Mouse (Mus musculus): Measurements from ENCODE around the gene Prune1. TPM values are rescaled to one million over a fixed set of nuclear protein-coding genes. Genes with fewer than 3 reads are reported as not detected.
A peak's percentile ranks its signal among the peaks of the same experiment; 100 is the strongest.

Gene Prune1
- polyA plus RNA-seq, 1 experiment from 2014 or later = 16.1 TPM

GRCm38 (mm10) chr3:95256931-95257330 is 24.9 kb downstream of the Prune1 start:
- no peaks in the 10 kb centered on the region for H3K27me3 ChIP-seq (replicated peaks; ENCODE audit: control insufficient read depth, insufficient read depth, low read length)
- no peaks in the 10 kb centered on the region for H3K9me3 ChIP-seq (ENCODE audit: control insufficient read depth, low read length)
- H3K36me3 ChIP-seq (ENCODE audit: control insufficient read depth, insufficient read depth, low read length) = peaks cover 11% of the 10 kb centered on the region
- H3K27ac ChIP-seq (ENCODE audit: low read length) = no peak overlapping the region
- no peaks in the 10 kb centered on the region for H3K4me1 ChIP-seq (ENCODE audit: control insufficient read depth, insufficient read depth, low read length)
- H3K9ac ChIP-seq (ENCODE audit: low read depth, low read length) = no peak overlapping the region
- no peak for ATAC-seq
- H3K4me3 ChIP-seq (ENCODE audit: low read length) = no peak overlapping the region
- no peak overlapping the region for H3K4me2 ChIP-seq (ENCODE audit: low read depth, low read length)
- 84% methylated on average over 5 of the region's 5 CpGs for WGBS

- Histone ChIP-seq H3K36me3 (ENCODE audit: control insufficient read depth, insufficient read depth, low read length) (no peaks in the 10 kb centered on the region; the same call in 1 of the 2 replicates), H3K4me2 (ENCODE audit: low read depth, low read length) (no peak within 1 kb of the TSS), H3K27ac (ENCODE audit: low read length) (no peak within 1 kb of the TSS), H3K4me1 (ENCODE audit: control insufficient read depth, insufficient read depth, low read length) (peaks cover 4% of the 10 kb centered on the region; the same call in 1 of the 2 replicates), H3K9ac (ENCODE audit: low read depth, low read length) (no peak within 1 kb of the TSS), H3K9me3 (ENCODE audit: control insufficient read depth, low read length) (no peaks in the 10 kb centered on the region), H3K27me3 (replicated peaks; ENCODE audit: control insufficient read depth, insufficient read depth, low read length) (no peaks in the 10 kb centered on the region), H3K4me3 (ENCODE audit: low read length) (no peak within 1 kb of the TSS)
- no peak for ATAC-seq
- WGBS = 47% methylated on average over 7 of the region's 7 CpGs
These were observed 31.0 kb downstream of the Prune1 start, which contains the start of gene Bnipl for GRCm38 (mm10) chr3:95250783-95251424. Gene Bnipl (minus strand): TSS chr3:95251193.

GRCm38 (mm10) chr3:95250361-95250760 is 31.5 kb downstream of the Prune1 start:
- Histone ChIP-seq H3K9ac (ENCODE audit: low read depth, low read length) (no peak overlapping the region), H3K9me3 (ENCODE audit: control insufficient read depth, low read length) (no peaks in the 10 kb centered on the region), H3K4me2 (ENCODE audit: low read depth, low read length) (no peak overlapping the region), H3K4me1 (ENCODE audit: control insufficient read depth, insufficient read depth, low read length) (peaks cover 4% of the 10 kb centered on the region; the same call in 1 of the 2 replicates), H3K4me3 (ENCODE audit: low read length) (no peak overlapping the region), H3K27me3 (replicated peaks; ENCODE audit: control insufficient read depth, insufficient read depth, low read length) (no peaks in the 10 kb centered on the region), H3K27ac (ENCODE audit: low read length) (no peak overlapping the region), H3K36me3 (ENCODE audit: control insufficient read depth, insufficient read depth, low read length) (no peaks in the 10 kb centered on the region; the same call in 1 of the 2 replicates)
- WGBS = 80% methylated on average over 5 of the region's 5 CpGs
- no peak for ATAC-seq

GRCm38 (mm10) chr3:95247660-95248336 is 34.1 kb downstream of the Prune1 start:
- ATAC-seq = no peak
- Histone ChIP-seq H3K4me2 (ENCODE audit: low read depth, low read length) (no peak overlapping the region), H3K9me3 (ENCODE audit: control insufficient read depth, low read length) (no peaks in the 10 kb centered on the region), H3K27me3 (replicated peaks; ENCODE audit: control insufficient read depth, insufficient read depth, low read length) (no peaks in the 10 kb centered on the region), H3K27ac (ENCODE audit: low read length) (no peak overlapping the region), H3K36me3 (ENCODE audit: control insufficient read depth, insufficient read depth, low read length) (no peaks in the 10 kb centered on the region), H3K4me3 (ENCODE audit: low read length) (no peak overlapping the region), H3K4me1 (ENCODE audit: control insufficient read depth, insufficient read depth, low read length) (peaks cover 4% of the 10 kb centered on the region; the same call in 1 of the 2 replicates), H3K9ac (ENCODE audit: low read depth, low read length) (no peak overlapping the region)
- 63% methylated on average over 1 of the region's 1 CpGs for WGBS

- no peaks in the 10 kb centered on the region for H3K9me3 ChIP-seq (ENCODE audit: control insufficient read depth, low read length)
- H3K9ac ChIP-seq (ENCODE audit: low read depth, low read length) = no peak overlapping the region
- no peak for ATAC-seq
- peaks cover 4% of the 10 kb centered on the region; the same call in 1 of the 2 replicates for H3K4me1 ChIP-seq (ENCODE audit: control insufficient read depth, insufficient read depth, low read length)
- H3K4me3 ChIP-seq (ENCODE audit: low read length) = no peak overlapping the region
- WGBS = 81% methylated on average over 5 of the region's 5 CpGs
- no peaks in the 10 kb centered on the region for H3K27me3 ChIP-seq (replicated peaks; ENCODE audit: control insufficient read depth, insufficient read depth, low read length)
- no peaks in the 10 kb centered on the region for H3K36me3 ChIP-seq (ENCODE audit: control insufficient read depth, insufficient read depth, low read length)
- H3K4me2 ChIP-seq (ENCODE audit: low read depth, low read length) = no peak overlapping the region
- H3K27ac ChIP-seq (ENCODE audit: low read length) = no peak overlapping the region
These were observed 35.2 kb downstream of the Prune1 start for GRCm38 (mm10) chr3:95246465-95247231.

- no peak overlapping the region for H3K4me3 ChIP-seq (ENCODE audit: low read length)
- WGBS = 74% methylated on average over 2 of the region's 2 CpGs
These were observed 38.8 kb downstream of the Prune1 start for GRCm38 (mm10) chr3:95243086-95243485.

GRCm38 (mm10) chr3:95241498-95241897 is 40.4 kb downstream of the Prune1 start, which contains the start of gene Gm128:
Gene Gm128 (minus strand): TSS chr3:95241598.
- Histone ChIP-seq H3K27me3 (replicated peaks; ENCODE audit: control insufficient read depth, insufficient read depth, low read length) (no peaks in the 10 kb centered on the region), H3K36me3 (ENCODE audit: control insufficient read depth, insufficient read depth, low read length) (peaks cover 5% of the 10 kb centered on the region; the same call in 1 of the 2 replicates), H3K4me2 (ENCODE audit: low read depth, low read length) (peak within 1 kb of the TSS; percentile 19; the same call in 1 of the 2 replicates), H3K4me3 (ENCODE audit: low read length) (no peak within 1 kb of the TSS), H3K27ac (ENCODE audit: low read length) (no peak within 1 kb of the TSS), H3K4me1 (ENCODE audit: control insufficient read depth, insufficient read depth, low read length) (no peaks in the 10 kb centered on the region), H3K9ac (ENCODE audit: low read depth, low read length) (peak within 1 kb of the TSS; percentile 24; the same call in 1 of the 2 replicates), H3K9me3 (ENCODE audit: control insufficient read depth, low read length) (no peaks in the 10 kb centered on the region)
- WGBS = 79% methylated on average over 7 of the region's 7 CpGs
- no peak for ATAC-seq

More at GRCm38 (mm10) chr3:95243086-95243485, 38.8 kb downstream of the Prune1 start:
- H3K36me3 ChIP-seq (ENCODE audit: control insufficient read depth, insufficient read depth, low read length) = peaks cover 4% of the 10 kb centered on the region; the same call in 1 of the 2 replicates
- H3K9ac ChIP-seq (ENCODE audit: low read depth, low read length) = no peak overlapping the region
- no peaks in the 10 kb centered on the region for H3K27me3 ChIP-seq (replicated peaks; ENCODE audit: control insufficient read depth, insufficient read depth, low read length)
- no peaks in the 10 kb centered on the region for H3K4me1 ChIP-seq (ENCODE audit: control insufficient read depth, insufficient read depth, low read length)
- no peak for ATAC-seq
- no peak overlapping the region for H3K27ac ChIP-seq (ENCODE audit: low read length)
- H3K9me3 ChIP-seq (ENCODE audit: control insufficient read depth, low read length) = no peaks in the 10 kb centered on the region
- H3K4me2 ChIP-seq (ENCODE audit: low read depth, low read length) = no peak overlapping the region

GRCm38 (mm10) chr3:95240900-95241299 is 41.0 kb downstream of the Prune1 start:
- Histone ChIP-seq H3K27ac (ENCODE audit: low read length) (no peak overlapping the region), H3K4me2 (ENCODE audit: low read depth, low read length) (peak overlapping the region; percentile 19; the same call in 1 of the 2 replicates), H3K36me3 (ENCODE audit: control insufficient read depth, insufficient read depth, low read length) (peaks cover 5% of the 10 kb centered on the region; the same call in 1 of the 2 replicates), H3K27me3 (replicated peaks; ENCODE audit: control insufficient read depth, insufficient read depth, low read length) (no peaks in the 10 kb centered on the region), H3K9me3 (ENCODE audit: control insufficient read depth, low read length) (no peaks in the 10 kb centered on the region), H3K9ac (ENCODE audit: low read depth, low read length) (peak overlapping the region; percentile 24; the same call in 1 of the 2 replicates), H3K4me1 (ENCODE audit: control insufficient read depth, insufficient read depth, low read length) (no peaks in the 10 kb centered on the region), H3K4me3 (ENCODE audit: low read length) (no peak overlapping the region)
- 0 out of 2 replicates have a peak, but pooled peaks have one; percentile 32 for ATAC-seq
- 39% methylated on average over 16 of the region's 17 CpGs for WGBS

GRCm38 (mm10) chr3:95239971-95240370 is 41.9 kb downstream of the Prune1 start:
- Histone ChIP-seq H3K27ac (ENCODE audit: low read length) (no peak overlapping the region), H3K27me3 (replicated peaks; ENCODE audit: control insufficient read depth, insufficient read depth, low read length) (no peaks in the 10 kb centered on the region), H3K4me2 (ENCODE audit: low read depth, low read length) (no peak overlapping the region), H3K36me3 (ENCODE audit: control insufficient read depth, insufficient read depth, low read length) (peaks cover 10% of the 10 kb centered on the region; the same call in 1 of the 2 replicates), H3K4me3 (ENCODE audit: low read length) (no peak overlapping the region), H3K9ac (ENCODE audit: low read depth, low read length) (no peak overlapping the region), H3K9me3 (ENCODE audit: control insufficient read depth, low read length) (no peaks in the 10 kb centered on the region), H3K4me1 (ENCODE audit: control insufficient read depth, insufficient read depth, low read length) (no peaks in the 10 kb centered on the region)
- 87% methylated on average over 12 of the region's 12 CpGs for WGBS
- no peak for ATAC-seq

All from intestine, embryonic 16.5 days (tissue).